Mouse (Mus musculus) liver, embryonic 11.5 days (tissue): Measurements from ENCODE around the gene Pigv. TPM values are rescaled to one million over a fixed set of nuclear protein-coding genes. Genes with fewer than 3 reads are reported as not detected.
"Not testable (repeated sequence)": the region's sequence is repeated elsewhere in the genome, so short reads cannot be mapped to it uniquely, and the experiment has no call there.

Experiments
- ATAC-seq: fragments of 200-750 bp; cut with Nextera tagmentation; replicated peaks from 2 replicates; pipeline ENCODE4 v1.8.0; 2017; ENCODE audit warnings: moderate number of reproducible peaks, mild to moderate bottlenecking, moderate TSS enrichment, moderate library complexity; ENCODE audit not compliant: low FRiP score
- DNase-seq: peaks from one replicate; pipeline ENCODE4 v3.0.0-alpha.2; 2017; ENCODE audit warnings: low spot score
- H3K27ac ChIP-seq: fragments of 300-500 bp; sonication (generic); 2 replicates; pipeline ENCODE4 v1.5.1; 2014; ENCODE audit warnings: mild to moderate bottlenecking, low read depth, low read length, control low read depth
- H3K27me3 ChIP-seq: fragments of 300-500 bp; sonication (generic); replicated peaks from 2 replicates; pipeline ENCODE4 v1.6.1; 2014; ENCODE audit warnings: low read length, mixed read lengths; ENCODE audit not compliant: control insufficient read depth, insufficient read depth
- H3K36me3 ChIP-seq: fragments of 300-500 bp; sonication (generic); 2 replicates; pipeline ENCODE4 v1.6.1; 2014; ENCODE audit warnings: mild to moderate bottlenecking, low read length, moderate library complexity, mixed read lengths; ENCODE audit not compliant: control insufficient read depth, insufficient read depth
- H3K4me1 ChIP-seq: fragments of 300-500 bp; sonication (generic); replicated peaks from 2 replicates; pipeline ENCODE4 v1.6.1; 2014; ENCODE audit warnings: low read length, mixed read lengths; ENCODE audit not compliant: control insufficient read depth, insufficient read depth
- H3K4me2 ChIP-seq: fragments of 300-500 bp; sonication (generic); 2 replicates; pipeline ENCODE4 v1.6.1; 2014; ENCODE audit warnings: mild to moderate bottlenecking, control low read depth, moderate library complexity
- H3K4me3 ChIP-seq: fragments of 300-500 bp; sonication (generic); 2 replicates; pipeline ENCODE4 v1.5.1; 2014; ENCODE audit warnings: low read depth, low read length, control low read depth
- H3K9ac ChIP-seq: fragments of 300-500 bp; sonication (generic); 2 replicates; pipeline ENCODE4 v1.6.1; 2014; ENCODE audit warnings: low read depth, low read length, control low read depth
- H3K9me3 ChIP-seq: fragments of 300-500 bp; sonication (generic); 2 replicates; pipeline ENCODE4 v1.6.1; 2016; ENCODE audit warnings: low read length, inconsistent platforms, mixed read lengths; ENCODE audit not compliant: control insufficient read depth
- WGBS: fragments of 180-500 bp; shearing (Covaris S2); extraction: QIAGEN DNeasy Blood & Tissue Kit; methylation state at CpG from one replicate; pipeline ENCODE4 v1.1.7; 2014; 5-methylcytosine and 5-hydroxymethylcytosine counted together
- polyA plus RNA-seq: library from polyadenylated mRNA; unstranded; fragments of >200 nt; fragmentation: Nextera tagmentation; extraction: Ambion mirVana; gene quantifications from 2 replicates; pipeline ENCODE4 v1.2.1, GENCODE M21; 2014

The Pigv gene
- polyA plus RNA-seq, 1 experiment from 2014 or later = 15.0 TPM

GRCm38 (mm10) chr4:133656997-133657396 lies 15.4 kb downstream of the Pigv start:
- DNase-seq (no peak), ATAC-seq (no peak)
- Histone ChIP-seq H3K9me3 (no peaks in the 10 kb centered on the region), H3K27ac (no peak overlapping the region), H3K27me3 (no peaks in the 10 kb centered on the region), H3K4me3 (no peak overlapping the region), H3K4me1 (peaks cover 23% of the 10 kb centered on the region), H3K9ac (no peak overlapping the region), H3K36me3 (0 out of 2 replicates have a peak, but pooled peaks cover 1% of the 10 kb centered on the region), H3K4me2 (no peak overlapping the region)
- WGBS = 28% methylated on average over 4 of the region's 4 CpGs

GRCm38 (mm10) chr4:133656294-133656693 lies 16.2 kb downstream of the Pigv start:
- WGBS = 64% methylated on average over 4 of the region's 4 CpGs
- H3K4me2 ChIP-seq = no peak overlapping the region
- DNase-seq (no peak), ATAC-seq (no peak)
- H3K27ac ChIP-seq = no peak overlapping the region
- H3K36me3 ChIP-seq = no peaks in the 10 kb centered on the region
- H3K27me3 ChIP-seq = no peaks in the 10 kb centered on the region
- peaks cover 25% of the 10 kb centered on the region for H3K4me1 ChIP-seq
- no peak overlapping the region for H3K4me3 ChIP-seq
- H3K9ac ChIP-seq = no peak overlapping the region
- H3K9me3 ChIP-seq = no peaks in the 10 kb centered on the region

DNA sequence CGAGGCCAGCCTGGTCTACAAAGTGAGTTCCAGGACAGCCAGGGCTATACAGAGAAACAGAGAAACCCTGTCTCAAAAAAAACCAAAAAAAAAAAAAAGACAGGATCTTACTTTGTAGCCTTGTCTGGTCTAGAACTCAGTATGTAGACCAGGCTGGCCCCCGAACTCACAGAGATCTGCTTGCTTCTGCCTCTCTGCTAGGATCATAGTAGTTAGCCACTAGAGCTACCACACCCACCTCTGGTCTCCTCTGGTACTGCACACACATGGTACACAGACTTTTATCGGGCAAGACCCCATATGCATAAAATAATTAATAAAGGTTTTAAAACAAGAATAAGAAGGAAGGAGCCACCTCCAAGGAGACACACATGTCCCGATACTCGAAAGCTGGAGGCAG lies 18.4 kb downstream of the Pigv start:
- DNase-seq, H3K9me3 ChIP-seq, H3K27ac ChIP-seq, H3K4me2 ChIP-seq, H3K27me3 ChIP-seq, H3K9ac ChIP-seq, H3K4me3 ChIP-seq, H3K36me3 ChIP-seq, ATAC-seq: not testable (repeated sequence)
- peaks cover 11% of the 10 kb centered on the region for H3K4me1 ChIP-seq
- 90% methylated on average over 5 of the region's 5 CpGs for WGBS

DNA sequence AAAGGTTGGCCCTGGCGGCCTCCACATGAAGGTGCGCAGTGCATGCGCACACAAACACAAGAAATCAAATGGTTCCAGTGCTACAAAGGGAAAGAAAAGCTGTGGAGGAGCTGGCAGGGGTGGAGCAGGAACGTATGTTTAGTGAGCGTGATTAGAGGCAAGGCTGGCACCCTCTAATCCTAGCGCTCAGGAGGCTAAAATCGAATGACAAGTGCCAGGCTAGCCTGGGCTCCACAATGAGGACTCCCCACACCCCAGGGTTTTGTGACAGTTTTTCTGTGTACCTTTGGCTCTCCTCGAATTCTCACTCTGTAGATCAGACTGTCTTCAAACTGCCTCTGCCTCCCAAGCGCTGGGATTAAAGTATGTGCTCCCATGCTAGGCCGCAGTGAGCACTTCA lies 19.7 kb downstream of the Pigv start:
- Histone ChIP-seq H3K9me3 (no peaks in the 10 kb centered on the region), H3K4me3 (no peak overlapping the region), H3K4me1 (peaks cover 7% of the 10 kb centered on the region), H3K36me3 (no peaks in the 10 kb centered on the region), H3K4me2 (no peak overlapping the region), H3K27ac (no peak overlapping the region), H3K27me3 (no peaks in the 10 kb centered on the region), H3K9ac (no peak overlapping the region)
- DNase-seq = no peak
- 80% methylated on average over 10 of the region's 10 CpGs for WGBS
- ATAC-seq = no peak

DNA sequence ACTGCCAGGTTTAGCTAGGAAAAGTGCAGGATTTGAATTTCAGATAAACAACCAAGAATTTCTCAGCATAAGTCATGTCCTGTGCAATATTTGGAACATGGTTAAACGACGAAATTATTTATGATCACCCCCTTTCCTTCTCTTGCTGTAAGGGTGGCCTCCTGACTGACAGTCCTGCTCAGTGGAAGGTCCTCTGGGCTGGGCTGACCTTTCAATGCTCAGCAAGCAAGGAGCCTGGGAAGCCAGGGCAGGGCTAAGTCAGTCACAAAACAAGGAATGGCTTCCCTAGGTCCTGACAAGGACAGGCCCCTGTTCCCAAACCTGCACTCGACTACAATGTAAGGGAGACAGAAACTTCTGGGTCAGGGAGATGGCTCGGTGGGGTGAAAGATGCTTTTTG lies 20.5 kb downstream of the Pigv start:
- Histone ChIP-seq H3K36me3 (no peaks in the 10 kb centered on the region), H3K27me3 (no peaks in the 10 kb centered on the region), H3K4me1 (peaks cover 7% of the 10 kb centered on the region), H3K4me3 (no peak overlapping the region), H3K27ac (no peak overlapping the region), H3K4me2 (no peak overlapping the region), H3K9ac (no peak overlapping the region), H3K9me3 (no peaks in the 10 kb centered on the region)
- WGBS = 72% methylated on average over 4 of the region's 4 CpGs
- DNase-seq (no peak), ATAC-seq (no peak)

- WGBS = 58% methylated on average over 10 of the region's 10 CpGs
- Histone ChIP-seq H3K27me3 (no peaks in the 10 kb centered on the region), H3K36me3 (no peaks in the 10 kb centered on the region), H3K9me3 (no peaks in the 10 kb centered on the region), H3K9ac (no peak overlapping the region), H3K4me2 (no peak overlapping the region), H3K27ac (no peak overlapping the region), H3K4me1 (peaks cover 6% of the 10 kb centered on the region), H3K4me3 (no peak overlapping the region)
- DNase-seq (no peak), ATAC-seq (no peak)
Observed at GRCm38 (mm10) chr4:133651445-133651844, 21.0 kb downstream of the Pigv start.

DNA sequence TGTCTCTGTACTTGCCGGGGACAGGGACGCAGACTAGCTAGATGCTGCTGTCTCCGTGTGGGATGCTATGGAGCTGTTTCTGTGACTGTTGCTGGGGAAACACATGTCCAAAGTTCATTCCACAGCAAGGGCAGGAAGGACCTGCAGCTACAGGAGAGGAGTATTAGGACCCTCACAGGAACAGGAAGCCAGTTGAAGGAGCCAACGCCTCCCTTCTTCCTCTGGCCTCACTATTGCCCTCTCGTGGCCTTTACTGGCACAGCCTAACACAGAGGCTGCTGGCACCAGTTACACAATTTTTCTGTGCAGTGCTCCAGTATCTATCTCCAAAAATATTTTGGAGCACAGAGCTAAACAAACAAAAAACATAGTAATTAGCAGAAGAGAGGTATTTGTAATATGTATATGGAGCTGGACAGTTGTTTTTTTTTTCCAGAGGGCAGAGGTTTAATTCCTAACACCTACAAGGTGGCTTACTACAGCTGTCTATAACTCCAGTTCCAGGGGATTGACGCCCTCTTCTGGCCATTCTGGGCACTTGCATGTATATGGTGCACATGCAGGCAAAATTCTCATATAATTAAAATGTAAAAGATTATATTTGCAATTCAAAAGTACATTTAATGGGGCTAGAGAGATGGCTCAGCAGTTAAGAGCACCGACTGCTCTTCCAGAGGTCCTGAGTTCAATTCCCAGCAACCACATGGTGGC lies 22.3 kb downstream of the Pigv start, which contains the start of gene Zdhhc18:
TSS of gene Zdhhc18 (minus strand) at position 166 of the 711 bp plus-strand sequence.
- 32% methylated on average over 7 of the region's 7 CpGs for WGBS
- Histone ChIP-seq H3K4me1 (peaks cover 4% of the 10 kb centered on the region), H3K4me3 (peak within 1 kb of the TSS; percentile 47), H3K27me3 (no peaks in the 10 kb centered on the region), H3K4me2 (peak within 1 kb of the TSS; percentile 67), H3K27ac (no peak within 1 kb of the TSS; the same call in 1 of the 2 replicates), H3K9ac (peak within 1 kb of the TSS; percentile 60; the same call in 1 of the 2 replicates), H3K9me3 (no peaks in the 10 kb centered on the region), H3K36me3 (no peaks in the 10 kb centered on the region)
- DNase-seq (peak; percentile 67), ATAC-seq (peak; percentile 85)

DNA sequence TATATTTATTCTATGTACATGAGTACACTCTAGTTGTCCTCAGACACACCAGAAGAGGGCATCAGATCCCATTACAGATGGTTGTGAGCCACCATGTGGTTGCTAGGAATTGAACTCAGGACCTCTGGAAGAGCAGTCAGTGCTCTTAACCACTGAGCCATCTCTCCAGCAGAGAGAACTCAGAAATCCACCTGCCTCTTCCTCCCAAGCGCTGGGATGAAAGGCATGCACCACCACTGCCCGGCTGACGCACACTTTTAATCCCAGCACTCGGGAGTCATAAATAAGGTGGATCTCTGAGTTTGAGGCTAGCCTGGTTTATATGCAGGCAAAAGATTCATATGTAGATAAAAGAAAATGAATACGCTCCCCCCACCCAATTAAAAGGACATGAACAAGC lies 23.0 kb downstream of the Pigv start:
- H3K27me3 ChIP-seq, H3K36me3 ChIP-seq, H3K9me3 ChIP-seq, H3K4me1 ChIP-seq, ATAC-seq, DNase-seq, H3K27ac ChIP-seq: not testable (repeated sequence)
- 80% methylated on average over 5 of the region's 5 CpGs for WGBS
- Histone ChIP-seq H3K4me2 (peak overlapping the region; percentile 67), H3K9ac (peak overlapping the region; percentile 60; the same call in 1 of the 2 replicates), H3K4me3 (peak overlapping the region; percentile 47)

GRCm38 (mm10) chr4:133645680-133646079 lies 26.8 kb downstream of the Pigv start:
- DNase-seq (no peak), ATAC-seq (no peak)
- 48% methylated on average over 21 of the region's 21 CpGs for WGBS
- H3K27me3 ChIP-seq = no peaks in the 10 kb centered on the region
- no peaks in the 10 kb centered on the region for H3K9me3 ChIP-seq
- no peak overlapping the region for H3K9ac ChIP-seq
- H3K4me3 ChIP-seq = no peak overlapping the region
- no peak overlapping the region for H3K27ac ChIP-seq
- no peaks in the 10 kb centered on the region; the same call in 1 of the 2 replicates for H3K4me1 ChIP-seq
- no peaks in the 10 kb centered on the region for H3K36me3 ChIP-seq
- H3K4me2 ChIP-seq = peak overlapping the region; percentile 13; the same call in 1 of the 2 replicates
